8 mouse cellular contexts compared by ENCODE assay signal in genomic region chr12:70911029-70911428, GRCm38 (mm10). TPM values are rescaled to one million over a fixed set of nuclear protein-coding genes. Genes with fewer than 3 reads are reported as not detected.
A peak's percentile ranks its signal among the peaks of the same experiment; 100 is the strongest.
DNase-seq lines count a peak whose midpoint lies in the region; ATAC-seq and TF ChIP-seq lines count a peak whose summit lies in the region.

No protein-coding gene starts in this region.

- in situ Hi-C loops in Patski (cut with MboI; ENCODE audit: low pct_unique_long_range_greater_than_20kb): loop anchor here (5.0 to 10.0 kb wide), 2 partner anchors 146 to 414 kb away; no protein-coding TSS in a partner anchor

- intact Hi-C loops in left cerebral cortex, adult 2 months (cut with DNase I): loop anchor here (1.0 to 10.0 kb wide), 5 partner anchors 82 to 676 kb away; partner anchors contain the start of gene Pygl

- no peak overlapping the region for H3K9ac ChIP-seq in hindbrain, postnatal 0 days (replicated peaks; ENCODE audit: low read length)

- ATAC-seq in Patski: peak; percentile 52
- peak; percentile 77 for ATAC-seq in hindbrain, postnatal 0 days
- peak; percentile 74 for ATAC-seq in megakaryocyte-erythroid progenitor cell, adult 5-6 weeks (replicated peaks; ENCODE audit: low FRiP score, low TSS enrichment, poor library complexity, severe bottlenecking)

- peaks cover 3% of the 10 kb centered on the region; the same call in 1 of the 2 replicates for H3K9me3 ChIP-seq in hindbrain, postnatal 0 days (ENCODE audit: low read length)

- no peak for DNase-seq in Patski (ENCODE audit: low read depth, low spot score)
- DNase-seq in cerebellum, postnatal 10 days: peak; percentile 94 to 97
- peak; percentile 90 for DNase-seq in gastrocnemius, adult 18-20 months (ENCODE audit: low spot score)
- DNase-seq in hindbrain, postnatal 0 days (ENCODE audit: low spot score): peak; percentile 91
- DNase-seq in left cerebral cortex, adult 2 months (ENCODE audit: extremely low spot score in 1 of 2, low spot score in 2 of 2): peak; percentile 75 to 84
- peak; percentile 78 to 88 for DNase-seq in right cerebral cortex, postnatal 10 days (ENCODE audit: low spot score in 2 of 2)
- peak; percentile 88 for DNase-seq in urinary bladder, postnatal 25 days (ENCODE audit: low spot score)

- no peak overlapping the region for H3K4me3 ChIP-seq in hindbrain, postnatal 0 days (ENCODE audit: low read length)
- H3K4me3 ChIP-seq in left cerebral cortex, adult 2 months: no peak overlapping the region

- H3K4me1 ChIP-seq in hindbrain, postnatal 0 days (ENCODE audit: insufficient read depth, low read length): no peaks in the 10 kb centered on the region

- TF ChIP-seq CTCF in Patski (IDR thresholded peaks at IDR 0.05): peak; percentile 93
- peak; percentile 95 for TF ChIP-seq CTCF in hindbrain, postnatal 0 days (IDR thresholded peaks at IDR 0.05; ENCODE audit: low read depth)
- TF ChIP-seq CTCF in left cerebral cortex, adult 2 months (IDR thresholded peaks at IDR 0.05): peak; percentile 95

- H3K27ac ChIP-seq in hindbrain, postnatal 0 days: no peak overlapping the region
- no peak overlapping the region for H3K27ac ChIP-seq in left cerebral cortex, adult 2 months

- POLR2A ChIA-PET in Patski (lab: Charles Lee): no interaction called here

- CTCF ChIA-PET in Patski (lab: Charles Lee): interaction anchor here (0.7 to 2.8 kb wide), 16 partner anchors 15 to 419 kb away, joined by 3 to 48 read pairs (median 6); no protein-coding TSS in a partner anchor

- 8% methylated on average over 5 of the region's 5 CpGs for WGBS in hindbrain, postnatal 0 days

- no peaks in the 10 kb centered on the region for H3K36me3 ChIP-seq in hindbrain, postnatal 0 days (ENCODE audit: insufficient read depth, low read length)

- H3K4me2 ChIP-seq in hindbrain, postnatal 0 days (ENCODE audit: low read depth, low read length): no peak overlapping the region

- H3K27me3 ChIP-seq in Patski: no peaks in the 10 kb centered on the region
- no peaks in the 10 kb centered on the region for H3K27me3 ChIP-seq in hindbrain, postnatal 0 days (ENCODE audit: insufficient read depth, low read length)

RNA-seq across cellular contexts. Expression of gene Actr10, which starts 26.6 kb away (rescaled TPM):
- polyA plus RNA-seq in Patski (2021): 203 TPM
- total RNA-seq in gastrocnemius, adult 18-20 months (2021): 100 to 1,000 TPM in 1 of 2 experiments, 10 to 100 TPM in 1; 93.2 to 103 TPM
- 111 and 123 TPM in 2 replicates for total RNA-seq in hindbrain, postnatal 0 days (2014; rRNA removed)
- 173 and 176 TPM in 2 replicates for polyA plus RNA-seq in hindbrain, postnatal 0 days (2015; fragmentation: Nextera tagmentation; extraction: Ambion mirVana)
- 100 to 1,000 TPM; 138 to 163 TPM for total RNA-seq in left cerebral cortex, adult 2 months (2021)
- 52.7 and 85.1 TPM in 2 replicates for total RNA-seq in megakaryocyte-erythroid progenitor cell, adult 5-6 weeks (2014; fragmentation: Nextera tagmentation)
- total RNA-seq in megakaryocyte-erythroid progenitor cell, adult 5-6 weeks (2017): 54.8 and 65.0 TPM in 2 replicates
